Mouse (Mus musculus): ENCODE results near the gene Fam71e2.

The Fam71e2 gene

DNA sequence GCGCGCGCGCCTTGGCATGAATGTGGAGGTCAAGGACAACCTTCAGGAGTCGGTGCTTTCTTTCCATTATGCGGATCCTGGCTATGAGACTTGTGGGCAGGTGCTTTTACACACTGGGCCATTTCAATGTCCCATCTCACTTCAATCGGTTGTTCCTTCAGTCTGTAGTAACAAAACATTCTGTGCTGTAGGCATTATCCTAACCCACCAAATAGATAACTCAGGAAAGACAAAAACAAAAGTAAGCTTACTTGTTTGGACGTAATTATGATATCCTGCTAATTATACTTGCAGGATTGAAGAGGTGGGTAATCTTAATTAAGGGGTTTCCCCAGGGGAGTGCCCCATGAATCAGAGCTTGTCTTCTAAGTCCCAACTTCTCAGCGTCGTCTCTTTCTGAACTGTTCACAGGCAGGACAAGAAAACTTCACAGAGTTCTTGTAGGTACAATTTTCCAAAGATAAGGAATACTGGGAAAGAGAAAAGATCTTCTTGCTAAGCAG, 32.0 kb downstream of the Fam71e2 start:
- no peak for DNase-seq

GRCm38 (mm10) chr7:4732968-4733392, 38.1 kb downstream of the Fam71e2 start:
- no peak for DNase-seq

DNA sequence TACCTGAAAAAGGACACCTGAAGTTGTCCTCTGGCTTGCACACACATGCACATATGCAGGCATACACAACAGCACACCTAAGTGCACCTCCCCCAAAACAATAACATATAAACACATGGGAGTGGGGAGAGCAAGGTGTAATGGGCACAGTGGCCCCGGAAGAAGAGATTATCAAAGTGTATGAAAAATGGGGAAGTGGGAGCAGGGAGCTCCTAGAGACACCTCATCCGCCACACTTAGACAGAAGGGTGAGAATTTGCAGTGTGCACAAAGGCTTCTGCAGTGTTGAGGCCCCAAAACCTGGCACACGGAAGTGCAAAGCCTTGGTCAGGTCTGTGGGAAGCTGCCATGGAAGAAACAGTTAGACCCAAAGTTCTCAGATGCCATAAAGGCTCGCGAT, 40.0 kb downstream of the Fam71e2 start:
- DNase-seq: no peak

DNA sequence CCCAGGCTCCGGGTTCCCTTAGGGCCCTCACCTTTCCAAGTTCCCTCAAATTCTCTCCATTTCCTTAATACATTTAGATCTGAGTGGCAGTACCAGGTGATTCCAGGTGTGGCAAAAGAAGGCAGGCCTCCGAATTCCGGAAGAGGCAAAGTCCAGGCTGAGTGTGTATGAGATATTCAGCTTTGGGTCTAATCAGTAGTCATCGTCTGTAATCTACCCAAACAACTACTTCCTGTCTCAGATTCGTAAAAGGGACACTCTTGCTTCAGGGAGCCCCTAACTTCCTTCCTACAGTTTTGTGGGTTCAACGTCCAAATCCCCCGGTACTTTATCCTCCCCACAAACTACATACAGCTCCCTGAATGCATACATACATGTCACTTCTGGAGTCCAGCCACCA, 45.9 kb downstream of the Fam71e2 start, which contains the start of gene Tmem150b:
Tmem150b (minus strand) TSS at position 81 of the 400 bp plus-strand sequence.
- DNase-seq: no peak

- DNase-seq: peak in 1 of 2 experiments; percentile 32
These were observed 46.7 kb downstream of the Fam71e2 start for GRCm38 (mm10) chr7:4724359-4724758.

GRCm38 (mm10) chr7:4723508-4723907, 47.6 kb downstream of the Fam71e2 start:
- DNase-seq: peak in 1 of 2 experiments; percentile 45

DNA sequence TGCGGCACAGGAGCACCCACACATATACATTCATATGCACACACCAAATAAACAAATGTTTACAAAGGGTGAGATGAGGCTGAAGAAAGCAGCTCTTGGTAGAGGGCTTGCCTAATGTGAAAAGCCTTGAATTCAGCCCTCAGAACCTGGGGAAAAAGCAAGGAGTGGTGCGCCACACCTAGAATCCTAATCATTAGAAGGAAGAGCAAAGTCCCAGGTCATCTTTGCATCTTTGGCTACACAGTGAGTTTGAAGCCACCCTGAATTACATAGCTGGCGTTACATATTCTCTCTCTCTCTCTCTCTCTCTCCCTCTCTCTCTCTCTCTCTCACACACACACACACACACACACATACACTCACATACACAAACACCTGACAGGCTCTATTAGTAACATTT, 51.8 kb downstream of the Fam71e2 start:
- no peak for DNase-seq

DNA sequence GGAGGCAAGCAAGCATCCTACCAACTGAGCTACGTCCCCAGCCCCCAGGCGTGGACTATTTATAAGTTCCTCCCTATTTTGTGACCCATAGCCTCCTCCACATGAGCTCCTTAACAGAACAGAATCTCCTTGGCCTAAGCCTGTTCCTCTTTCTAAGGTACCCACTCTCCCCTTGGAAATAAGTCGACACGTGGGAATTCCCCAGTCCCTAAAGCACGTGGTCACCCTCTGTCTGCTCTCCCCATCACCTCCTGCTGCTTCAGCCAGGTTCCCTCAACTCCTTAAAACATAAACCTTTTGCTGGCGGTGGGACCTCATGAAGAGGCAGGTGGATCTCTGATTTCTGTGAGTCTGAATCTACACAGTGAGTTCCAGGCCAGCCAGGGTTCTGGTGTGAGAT, 54.1 kb downstream of the Fam71e2 start:
- DNase-seq: no peak

DNA sequence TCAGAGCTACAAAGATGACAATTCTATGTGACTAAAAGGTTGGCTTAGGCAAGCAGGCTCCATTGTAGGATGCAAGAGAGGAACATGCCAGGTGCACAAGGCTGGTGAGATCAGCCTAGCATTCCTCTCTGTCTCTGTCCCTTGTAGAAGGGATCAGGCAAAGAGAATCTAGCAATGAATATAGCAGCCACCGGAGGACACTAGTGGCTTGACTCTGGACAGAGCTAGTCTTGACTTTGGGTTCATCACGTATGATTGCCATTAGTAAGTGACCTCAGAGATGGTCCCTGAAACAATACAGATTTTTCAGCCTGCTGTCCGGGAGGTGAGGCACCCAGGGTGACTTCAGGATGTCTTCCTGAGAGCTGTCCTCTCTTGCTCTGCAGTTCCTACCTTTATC, 58.5 kb downstream of the Fam71e2 start:
- DNase-seq: no peak

DNA sequence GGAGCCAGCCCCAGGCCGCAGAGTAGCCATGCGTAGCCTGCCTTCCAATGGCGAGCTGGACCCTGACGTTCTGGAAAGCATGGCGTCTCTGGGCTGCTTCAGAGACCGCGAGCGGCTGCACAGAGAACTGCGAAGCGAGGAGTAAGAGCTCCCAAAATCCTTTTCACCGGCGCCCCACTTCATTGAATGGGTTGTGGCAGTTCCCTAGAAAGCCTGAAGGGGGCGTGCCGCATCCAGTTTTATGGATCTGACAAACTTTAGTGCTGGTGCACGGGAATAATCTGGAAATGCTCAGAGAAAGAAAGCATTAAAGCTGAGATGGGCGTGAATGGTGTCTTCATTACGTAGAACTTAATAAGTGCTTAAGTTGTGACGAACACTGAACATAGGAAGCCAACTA, 66.0 kb downstream of the Fam71e2 start:
- DNase-seq: peak; percentile 36 to 59

Measured in lung, postnatal 4 days (tissue).